Mouse (Mus musculus): ENCODE data around the gene Hspg2.

GRCm38 (mm10) chr4:137480993-137481340, 12.4 kb downstream of the Hspg2 start:
- TF ChIP-seq CTCF (IDR thresholded peaks at IDR 0.05; ENCODE audit: low read depth): no peak
- no peak for TF ChIP-seq EP300 (IDR thresholded peaks at IDR 0.05; ENCODE audit: low read depth)
